Mouse (Mus musculus): ENCODE measurements around the gene Pgd. TPM values are rescaled to one million over a fixed set of nuclear protein-coding genes. Genes with fewer than 3 reads are reported as not detected.

Gene Pgd
- 79.9 TPM for polyA plus RNA-seq (2017; shearing (Covaris generic))

GRCm38 (mm10) chr4:149166215-149166946 lies at the start of gene Pgd:
Pgd (minus strand) TSS chr4:149166771.

GRCm38 (mm10) chr4:149136982-149137770 lies 29.4 kb downstream of the Pgd start, which contains the start of gene Cenps:
Cenps (minus strand) TSS chr4:149137629.

GRCm38 (mm10) chr4:149126663-149127062 lies 39.9 kb downstream of the Pgd start, which contains the start of gene Cort:
Cort (minus strand) TSS chr4:149126763.

GRCm38 (mm10) chr4:149103875-149104561 lies 62.6 kb downstream of the Pgd start, which contains the start of gene Dffa:
Dffa (plus strand) TSS chr4:149104146.

Other genes with a start within 250 kb of the Pgd start
- gene Pex14, start 66.9 kb downstream of the Pgd start, polyA plus RNA-seq (2017; shearing (Covaris generic)) = 35.8 TPM
- 42.1 TPM for gene Dffa, start 62.6 kb downstream of the Pgd start, polyA plus RNA-seq (2017; shearing (Covaris generic))
- gene Cort, start 40.0 kb downstream of the Pgd start, polyA plus RNA-seq (2017; shearing (Covaris generic)) = not detected
- gene Cenps, start 29.1 kb downstream of the Pgd start, polyA plus RNA-seq (2017; shearing (Covaris generic)) = 3.6 TPM
- gene Kif1b, start 140.9 kb upstream of the Pgd start, polyA plus RNA-seq (2017; shearing (Covaris generic)) = 9.0 TPM